Mouse (Mus musculus) heart, adult 2 months (tissue): Measurements from ENCODE around the gene Fbxo33. TPM values are rescaled to one million over a fixed set of nuclear protein-coding genes. Genes with fewer than 3 reads are reported as not detected.

Experiments
- DNase-seq, 2 experiments: peaks; one replicate each; pipeline ENCODE4 v3.0.0; 2021
- H3K27ac ChIP-seq: fragments of 200-600 bp; 2 replicates; pipeline ENCODE4 v1.8.1; 2022
- H3K27me3 ChIP-seq: fragments of 200-500 bp; 2 replicates; pipeline ENCODE4 v1.6.1; 2012; ENCODE audit warnings: mild to moderate bottlenecking, low read length, inconsistent platforms, mixed read lengths; ENCODE audit not compliant: control insufficient read depth, insufficient read depth
- H3K36me3 ChIP-seq: fragments of 200-500 bp; 2 replicates; pipeline ENCODE4 v1.6.1; 2012; ENCODE audit warnings: low read length, inconsistent platforms; ENCODE audit not compliant: control insufficient read depth, insufficient read depth
- H3K4me1 ChIP-seq: fragments of 200-500 bp; 2 replicates; pipeline ENCODE4 v1.6.1; 2011; ENCODE audit warnings: low read length; ENCODE audit not compliant: control insufficient read depth, insufficient read depth
- H3K4me3 ChIP-seq: fragments of 200-600 bp; 2 replicates; pipeline ENCODE4 v1.8.1; 2022
- H3K79me2 ChIP-seq: fragments of 200-500 bp; replicated peaks from 2 replicates; pipeline ENCODE4 v1.6.1; 2012; ENCODE audit warnings: mild to moderate bottlenecking, inconsistent platforms, low read length, moderate library complexity, mixed read lengths; ENCODE audit not compliant: control insufficient read depth, insufficient read depth
- H3K9ac ChIP-seq: fragments of 200-500 bp; 2 replicates; pipeline ENCODE4 v1.6.1; 2012; ENCODE audit warnings: low read depth, mild to moderate bottlenecking, control low read depth, inconsistent platforms, low read length, mixed read lengths
- CTCF ChIP-seq: fragments of 200-600 bp; IDR thresholded peaks from 2 replicates; pipeline ENCODE4 v1.8.1; 2022; ENCODE audit warnings: antibody characterized with exemption, mild to moderate bottlenecking, moderate library complexity
- EP300 ChIP-seq: fragments of 200-500 bp; IDR thresholded peaks from 2 replicates; pipeline ENCODE4 v1.6.1; 2011; ENCODE audit warnings: low read depth, low read length, control low read depth; ENCODE audit not compliant: insufficient read depth
- POLR2A ChIP-seq: fragments of 200-500 bp; IDR thresholded peaks from 2 replicates; pipeline ENCODE4 v1.6.1; 2011; ENCODE audit warnings: mild to moderate bottlenecking, low read depth, low read length, control low read depth; ENCODE audit not compliant: insufficient read depth
- WGBS: fragments of 180-500 bp; shearing (Covaris S2); methylation state at CpG from one replicate; pipeline ENCODE4 v1.1.7; 2018; 5-methylcytosine and 5-hydroxymethylcytosine counted together
- intact Hi-C: fragments of 180-260 bp; cut with DNase I; formaldehyde crosslinking; loops from one replicate; pipeline ENCODE4 v1.15.1; 2025
- polyA plus RNA-seq: library from polyadenylated mRNA; depleted of rRNA; stranded (reverse); fragments of >200 nt; gene quantifications from 2 replicates; pipeline ENCODE4 v1.2.3, GENCODE M21; 2012
- total RNA-seq, 2 experiments: library from RNA; stranded (reverse); gene quantifications; 2 replicates each; pipeline ENCODE4 v1.2.3; 2021

Fbxo33 gene
- total and polyA plus RNA-seq, 3 experiments: 3.3 to 10.2 (median 6.4) TPM

DNA sequence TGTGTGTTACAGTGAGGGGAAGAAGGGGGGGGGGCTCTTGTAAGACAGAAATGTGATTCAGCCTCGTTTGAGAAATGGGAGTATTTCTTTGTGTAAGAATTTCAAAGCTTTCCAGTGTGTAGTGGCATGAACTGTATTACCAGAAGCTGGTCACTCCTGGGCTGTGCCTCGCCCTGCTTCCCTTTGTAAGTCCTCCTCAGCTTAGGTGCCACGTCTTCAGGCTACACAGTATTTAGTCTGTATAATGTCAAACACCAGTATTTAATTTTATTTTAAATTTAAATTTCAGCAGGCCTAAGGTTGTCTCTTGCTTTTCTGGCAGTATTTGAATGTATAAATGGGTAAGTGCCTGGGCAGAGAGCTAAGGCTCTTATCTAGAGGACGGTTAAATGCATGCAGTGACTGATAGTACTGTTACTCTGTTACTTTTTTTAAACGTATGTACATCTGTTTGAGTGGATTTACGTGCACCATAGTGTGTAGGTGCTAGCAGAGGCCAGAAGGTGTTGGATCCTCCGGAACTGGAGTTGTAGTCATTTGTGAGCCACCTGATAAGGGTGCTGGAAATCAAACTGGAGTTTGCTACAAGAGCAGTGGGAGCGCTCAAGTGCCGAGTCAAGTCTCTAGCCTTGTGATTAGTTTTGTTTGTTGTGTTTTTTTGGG is 25.1 kb downstream of the Fbxo33 start:
- no peak overlapping the region for H3K27ac ChIP-seq

DNA sequence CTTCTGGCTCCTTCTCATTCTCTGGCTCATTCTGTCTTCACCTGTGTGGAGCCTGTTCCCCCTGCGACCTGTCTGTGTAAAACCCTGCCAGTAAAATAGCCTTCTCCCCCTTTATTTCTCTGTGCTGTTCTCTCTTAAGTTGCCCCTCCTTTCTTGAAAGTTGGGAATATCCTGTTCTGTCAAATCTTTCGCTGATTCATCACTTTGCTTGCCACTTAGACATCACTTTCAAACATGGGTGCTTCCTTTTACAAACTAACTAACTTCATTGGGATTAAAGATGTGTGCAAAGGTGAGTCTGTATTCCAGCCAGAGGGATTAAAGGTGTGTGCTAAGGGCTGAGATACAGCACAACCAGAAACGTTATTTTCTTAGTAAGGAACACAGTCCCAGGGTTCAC is 25.9 kb downstream of the Fbxo33 start:
- Histone ChIP-seq H3K27me3 (no peaks in the 10 kb centered on the region), H3K27ac (no peak overlapping the region), H3K9ac (no peak overlapping the region), H3K4me3 (no peak overlapping the region), H3K4me1 (no peaks in the 10 kb centered on the region), H3K79me2 (no peaks in the 10 kb centered on the region), H3K36me3 (no peaks in the 10 kb centered on the region; the same call in 1 of the 2 replicates)
- no peak for DNase-seq
- intact Hi-C loops: no loop called here
- TF ChIP-seq POLR2A (no peak), CTCF (no peak), EP300 (no peak)
- 78% methylated on average over 3 of the region's 3 CpGs for WGBS

More for the DNA sequence above, 25.1 kb downstream of the Fbxo33 start:
- DNase-seq: no peak
- H3K36me3 ChIP-seq: no peaks in the 10 kb centered on the region
- no peaks in the 10 kb centered on the region for H3K27me3 ChIP-seq
- no peaks in the 10 kb centered on the region for H3K79me2 ChIP-seq
- no peak overlapping the region for H3K9ac ChIP-seq
- 55% methylated on average over 9 of the region's 9 CpGs for WGBS
- no peaks in the 10 kb centered on the region for H3K4me1 ChIP-seq
- H3K4me3 ChIP-seq: no peak overlapping the region
- TF ChIP-seq EP300 (no peak), CTCF (no peak), POLR2A (no peak)
- intact Hi-C loops: no loop called here

DNA sequence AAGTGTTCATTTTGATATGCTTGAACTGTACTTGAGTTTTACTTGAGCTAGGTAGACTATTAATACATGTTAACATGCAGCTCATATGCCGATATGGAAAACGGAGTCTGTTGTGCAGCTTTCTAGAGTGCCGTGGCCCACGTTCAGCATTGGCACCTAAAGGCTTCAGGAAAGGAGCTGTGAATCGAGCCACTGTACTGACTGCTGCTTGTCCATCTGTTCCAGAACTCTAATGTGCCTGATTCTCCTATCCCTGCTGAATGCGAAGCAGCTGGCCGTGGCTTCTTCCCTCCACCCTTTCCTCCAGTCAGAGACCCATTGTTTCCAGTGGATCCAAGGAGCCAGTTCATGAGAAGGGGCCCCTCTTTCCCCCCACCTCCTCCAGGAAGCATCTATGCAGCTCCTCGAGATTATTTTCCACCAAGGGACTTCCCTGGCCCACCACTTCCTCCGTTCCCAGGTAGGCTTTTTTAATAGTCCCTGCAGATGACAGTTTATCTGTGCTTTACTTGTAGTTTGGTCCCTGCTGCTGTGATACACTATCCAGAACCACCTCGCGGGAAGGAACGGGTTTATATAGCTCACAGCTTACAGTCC is 31.3 kb downstream of the Fbxo33 start:
- no peak for TF ChIP-seq EP300
- no peak for TF ChIP-seq CTCF
- no peak for TF ChIP-seq POLR2A

DNA sequence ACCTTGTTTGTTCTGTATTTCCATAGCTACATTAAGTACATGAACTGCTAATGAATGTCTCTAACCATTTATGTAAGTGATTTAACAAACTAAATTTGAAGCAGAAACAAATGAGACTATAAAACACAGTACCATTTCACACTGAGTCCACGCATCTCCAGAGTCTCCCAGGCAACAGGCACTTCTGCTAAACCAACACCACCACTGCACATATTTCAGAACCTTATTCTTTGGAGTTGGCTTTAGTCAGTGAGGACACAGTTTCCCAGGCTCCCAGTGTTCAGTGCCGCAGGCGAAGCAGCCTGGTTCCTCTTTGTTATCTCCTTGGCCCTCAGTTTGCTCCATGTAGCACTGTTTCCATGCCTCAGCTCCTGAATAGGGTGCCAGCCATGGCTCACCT is 41.7 kb downstream of the Fbxo33 start:
- H3K79me2 ChIP-seq: peaks cover 2% of the 10 kb centered on the region; the same call in 1 of the 2 replicates
- no peak overlapping the region for H3K4me3 ChIP-seq
- no peaks in the 10 kb centered on the region for H3K4me1 ChIP-seq
- no peak overlapping the region for H3K27ac ChIP-seq
- intact Hi-C loops: no loop called here
- H3K27me3 ChIP-seq: no peaks in the 10 kb centered on the region
- H3K36me3 ChIP-seq: peaks cover 2% of the 10 kb centered on the region; the same call in 1 of the 2 replicates
- 87% methylated on average over 3 of the region's 3 CpGs for WGBS
- TF ChIP-seq POLR2A (no peak), EP300 (no peak), CTCF (no peak)
- H3K9ac ChIP-seq: no peak overlapping the region
- no peak for DNase-seq

More for the DNA sequence above, 31.3 kb downstream of the Fbxo33 start:
- Histone ChIP-seq H3K79me2 (no peaks in the 10 kb centered on the region), H3K9ac (no peak overlapping the region), H3K27ac (no peak overlapping the region), H3K4me3 (no peak overlapping the region), H3K27me3 (no peaks in the 10 kb centered on the region), H3K36me3 (no peaks in the 10 kb centered on the region; the same call in none of the 2 replicates), H3K4me1 (no peaks in the 10 kb centered on the region)
- intact Hi-C loops: no loop called here
- DNase-seq: no peak
- WGBS: 54% methylated on average over 12 of the region's 12 CpGs

DNA sequence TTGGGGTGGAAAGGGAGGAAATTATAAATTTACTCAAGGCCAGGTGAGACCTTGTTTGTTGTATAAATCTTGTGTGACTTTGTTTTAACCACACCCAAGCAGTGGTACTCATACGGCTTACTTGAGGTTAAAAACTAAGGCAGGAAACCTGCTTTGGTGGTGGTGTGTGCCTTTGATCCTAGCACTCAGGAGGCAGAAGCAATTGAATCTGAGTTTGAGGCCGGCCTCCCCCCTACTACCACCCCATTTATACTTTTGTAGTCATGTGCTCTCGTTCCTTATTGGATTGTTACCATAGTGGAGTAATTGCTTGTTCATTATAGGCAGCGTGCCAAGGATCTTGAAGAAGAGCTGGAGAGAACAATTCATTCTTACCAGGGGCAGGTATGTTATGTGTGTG is 49.6 kb downstream of the Fbxo33 start:
- no peak overlapping the region for H3K9ac ChIP-seq
- H3K4me1 ChIP-seq: no peaks in the 10 kb centered on the region
- H3K4me3 ChIP-seq: no peak overlapping the region
- DNase-seq: no peak
- intact Hi-C loops: no loop called here
- TF ChIP-seq POLR2A (no peak), CTCF (no peak), EP300 (no peak)
- H3K79me2 ChIP-seq: peaks cover 2% of the 10 kb centered on the region; the same call in 1 of the 2 replicates
- H3K27me3 ChIP-seq: no peaks in the 10 kb centered on the region
- WGBS: 82% methylated on average over 4 of the region's 4 CpGs
- no peak overlapping the region for H3K27ac ChIP-seq
- H3K36me3 ChIP-seq: peaks cover 2% of the 10 kb centered on the region

DNA sequence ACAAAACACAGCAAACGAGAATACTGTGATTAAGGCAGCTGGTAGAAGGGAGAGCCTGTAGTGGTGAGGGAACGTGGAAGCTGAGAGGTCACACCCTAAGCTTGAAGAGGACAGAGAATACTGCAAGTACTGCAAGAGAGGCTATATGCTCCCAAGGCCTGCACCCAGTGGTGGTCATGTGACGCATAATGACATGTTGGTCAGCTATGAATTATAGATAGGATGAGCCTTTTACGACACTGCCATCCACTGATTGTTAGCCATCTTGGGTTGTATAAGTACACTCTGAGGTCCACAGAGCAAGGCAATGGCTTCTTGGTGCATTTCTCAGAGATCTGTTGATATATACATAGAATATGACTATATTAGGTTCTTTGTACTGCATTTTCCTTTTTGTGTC is 53.0 kb downstream of the Fbxo33 start:
- 96% methylated on average over 4 of the region's 4 CpGs for WGBS
- H3K4me1 ChIP-seq: no peaks in the 10 kb centered on the region; the same call in 1 of the 2 replicates
- H3K9ac ChIP-seq: no peak overlapping the region
- H3K4me3 ChIP-seq: no peak overlapping the region
- H3K79me2 ChIP-seq: peaks cover 2% of the 10 kb centered on the region; the same call in 1 of the 2 replicates
- no peak overlapping the region for H3K27ac ChIP-seq
- no peak for DNase-seq
- no peaks in the 10 kb centered on the region for H3K27me3 ChIP-seq
- peaks cover 7% of the 10 kb centered on the region for H3K36me3 ChIP-seq
- intact Hi-C loops: no loop called here
- TF ChIP-seq EP300 (no peak), CTCF (no peak), POLR2A (no peak)
